Mouse (Mus musculus) limb, embryonic 10.5 days (tissue): ENCODE data around the gene Mtfr2. TPM values are rescaled to one million over a fixed set of nuclear protein-coding genes. Genes with fewer than 3 reads are reported as not detected.

Experiments
- DNase-seq: peaks from one replicate; pipeline ENCODE4 v3.0.0-alpha.2; 2017; ENCODE audit warnings: low spot score
- H3K27ac ChIP-seq: fragments of 300-500 bp; sonication (generic); 2 replicates; pipeline ENCODE4 v1.5.1; 2016; ENCODE audit warnings: mild to moderate bottlenecking
- H3K27me3 ChIP-seq: fragments of 300-500 bp; sonication (generic); 2 replicates; pipeline ENCODE4 v1.6.1; 2016; ENCODE audit warnings: low read depth, mild to moderate bottlenecking; ENCODE audit not compliant: poor library complexity, severe bottlenecking
- H3K36me3 ChIP-seq: fragments of 300-500 bp; sonication (generic); 2 replicates; pipeline ENCODE4 v1.6.1; 2016; ENCODE audit warnings: mild to moderate bottlenecking, moderate library complexity
- H3K4me1 ChIP-seq: fragments of 300-500 bp; sonication (generic); 2 replicates; pipeline ENCODE4 v1.6.1; 2016
- H3K4me3 ChIP-seq: fragments of 300-500 bp; sonication (generic); 2 replicates; pipeline ENCODE4 v1.5.1; 2016; ENCODE audit warnings: mild to moderate bottlenecking, moderate library complexity
- H3K9me3 ChIP-seq: fragments of 300-500 bp; sonication (generic); replicated peaks from 2 replicates; pipeline ENCODE4 v1.6.1; 2016; ENCODE audit warnings: mild to moderate bottlenecking
- WGBS: fragments of 180-500 bp; shearing (Covaris S2); methylation state at CpG from one replicate; pipeline ENCODE4 v1.1.7; 2016; 5-methylcytosine and 5-hydroxymethylcytosine counted together
- polyA plus RNA-seq: library from polyadenylated mRNA; unstranded; fragments of >200 nt; fragmentation: Nextera tagmentation; extraction: Ambion mirVana; gene quantifications from 2 replicates; pipeline ENCODE4 v1.2.1, GENCODE M21; 2016

Gene Mtfr2
- polyA plus RNA-seq, 1 experiment from 2014 or later = 2.4 TPM

DNA sequence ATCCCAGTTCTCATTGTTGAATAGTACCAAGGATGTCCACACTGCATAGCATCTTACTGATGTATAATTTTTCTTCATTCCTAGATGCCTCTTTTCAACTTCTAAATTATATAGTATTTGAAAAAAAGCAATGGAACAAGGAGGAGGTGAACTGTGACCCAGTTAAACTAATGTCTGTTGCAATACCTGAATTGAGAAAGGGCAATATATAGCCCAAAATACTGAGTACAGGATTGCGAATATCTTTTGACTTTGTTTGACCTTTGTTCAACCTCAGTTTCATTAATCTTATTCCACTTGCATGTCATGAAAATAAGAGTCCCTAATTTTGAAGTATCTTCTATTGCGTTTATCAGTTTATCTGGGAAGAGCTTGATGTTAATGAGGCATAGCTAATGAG lies 16.3 kb upstream of the Mtfr2 start:
- H3K27me3 ChIP-seq = no peaks in the 10 kb centered on the region
- DNase-seq = no peak
- H3K27ac ChIP-seq = no peak overlapping the region
- 94% methylated on average over 2 of the region's 2 CpGs for WGBS
- H3K36me3 ChIP-seq = peaks cover 100% of the 10 kb centered on the region
- H3K4me3 ChIP-seq = no peak overlapping the region
- H3K9me3 ChIP-seq = no peaks in the 10 kb centered on the region
- H3K4me1 ChIP-seq = no peaks in the 10 kb centered on the region

DNA sequence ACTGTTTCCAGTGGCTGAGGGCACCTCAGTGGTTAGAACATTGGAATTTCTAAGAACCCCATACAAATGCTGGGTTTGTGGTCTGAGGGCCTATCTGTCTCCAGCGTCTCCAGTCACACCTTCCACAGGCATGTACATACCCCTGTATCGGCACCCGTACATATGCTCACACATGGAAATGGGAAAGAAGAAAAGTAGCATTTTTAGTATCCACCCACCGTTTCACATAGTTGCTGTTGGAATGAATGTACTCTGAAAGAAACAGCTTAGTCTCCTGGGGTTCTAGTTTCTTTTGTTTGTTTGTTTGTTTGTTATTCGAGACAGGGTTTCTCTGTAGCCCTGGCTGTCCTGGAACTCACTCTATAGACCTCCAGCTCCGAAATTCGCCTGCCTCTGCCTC lies 9.7 kb upstream of the Mtfr2 start:
- WGBS = 93% methylated on average over 7 of the region's 7 CpGs
- Histone ChIP-seq H3K4me1 (no peaks in the 10 kb centered on the region), H3K9me3 (no peaks in the 10 kb centered on the region)

DNA sequence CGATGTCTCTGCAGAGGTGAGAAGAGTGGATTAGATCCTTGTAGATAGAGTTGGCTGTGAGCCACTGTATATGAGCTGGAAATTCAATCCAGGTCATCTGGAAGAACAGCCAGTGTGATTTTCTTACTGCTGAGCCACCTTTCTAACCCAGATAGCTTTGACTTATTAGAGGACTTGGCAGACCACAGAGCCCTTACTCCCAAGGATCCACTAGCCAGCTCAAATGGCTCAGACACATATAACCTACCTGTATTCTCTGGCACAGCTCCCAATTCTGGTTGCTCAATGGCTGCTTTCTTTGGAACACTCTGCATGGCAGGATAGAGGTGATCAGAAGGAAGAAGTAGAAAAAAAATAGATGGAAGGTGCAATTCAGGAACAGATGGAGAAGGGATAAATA lies 1.8 kb upstream of the Mtfr2 start:
- no peak for DNase-seq
- 100% methylated on average over 1 of the region's 1 CpGs for whole genome bisulfite sequencing
- Histone ChIP-seq H3K4me3 (no peak overlapping the region), H3K27ac (no peak overlapping the region), H3K4me1 (peaks cover 8% of the 10 kb centered on the region; the same call in 1 of the 2 replicates), H3K9me3 (no peaks in the 10 kb centered on the region), H3K27me3 (no peaks in the 10 kb centered on the region), H3K36me3 (peaks cover 52% of the 10 kb centered on the region)

More for the DNA sequence above, 9.7 kb upstream of the Mtfr2 start:
- no peak for DNase-seq
- no peak overlapping the region for H3K27ac ChIP-seq
- H3K36me3 ChIP-seq = peaks cover 99% of the 10 kb centered on the region
- H3K27me3 ChIP-seq = no peaks in the 10 kb centered on the region
- no peak overlapping the region for H3K4me3 ChIP-seq

DNA sequence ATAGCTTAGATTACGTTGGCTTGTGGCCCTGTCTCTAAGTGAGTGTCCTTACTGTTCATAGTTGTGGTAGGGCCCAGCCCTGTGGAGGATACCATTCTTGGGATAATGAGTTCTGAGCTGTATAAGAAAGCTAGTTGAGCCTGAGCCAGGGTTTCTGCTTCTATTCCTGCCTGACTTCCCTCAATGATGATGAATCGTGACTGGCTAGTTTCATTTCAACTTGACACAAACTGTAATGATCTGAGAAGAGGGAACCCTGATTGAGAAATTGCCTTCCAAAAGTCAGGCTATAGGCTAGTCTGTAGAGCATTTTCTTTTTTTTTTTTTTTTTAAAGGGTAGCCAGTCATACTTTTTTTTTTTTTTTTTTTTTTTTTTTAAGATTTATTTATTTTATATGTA lies 1.3 kb downstream of the Mtfr2 start:
- Histone ChIP-seq H3K36me3 (peaks cover 27% of the 10 kb centered on the region), H3K4me3 (0 out of 2 replicates have a peak overlapping the region, but pooled peaks have one; percentile 84), H3K27me3 (no peaks in the 10 kb centered on the region), H3K9me3 (no peaks in the 10 kb centered on the region), H3K4me1 (peaks cover 8% of the 10 kb centered on the region; the same call in 1 of the 2 replicates), H3K27ac (no peak overlapping the region)
- no peak for DNase-seq
- WGBS = 92% methylated on average over 2 of the region's 2 CpGs

DNA sequence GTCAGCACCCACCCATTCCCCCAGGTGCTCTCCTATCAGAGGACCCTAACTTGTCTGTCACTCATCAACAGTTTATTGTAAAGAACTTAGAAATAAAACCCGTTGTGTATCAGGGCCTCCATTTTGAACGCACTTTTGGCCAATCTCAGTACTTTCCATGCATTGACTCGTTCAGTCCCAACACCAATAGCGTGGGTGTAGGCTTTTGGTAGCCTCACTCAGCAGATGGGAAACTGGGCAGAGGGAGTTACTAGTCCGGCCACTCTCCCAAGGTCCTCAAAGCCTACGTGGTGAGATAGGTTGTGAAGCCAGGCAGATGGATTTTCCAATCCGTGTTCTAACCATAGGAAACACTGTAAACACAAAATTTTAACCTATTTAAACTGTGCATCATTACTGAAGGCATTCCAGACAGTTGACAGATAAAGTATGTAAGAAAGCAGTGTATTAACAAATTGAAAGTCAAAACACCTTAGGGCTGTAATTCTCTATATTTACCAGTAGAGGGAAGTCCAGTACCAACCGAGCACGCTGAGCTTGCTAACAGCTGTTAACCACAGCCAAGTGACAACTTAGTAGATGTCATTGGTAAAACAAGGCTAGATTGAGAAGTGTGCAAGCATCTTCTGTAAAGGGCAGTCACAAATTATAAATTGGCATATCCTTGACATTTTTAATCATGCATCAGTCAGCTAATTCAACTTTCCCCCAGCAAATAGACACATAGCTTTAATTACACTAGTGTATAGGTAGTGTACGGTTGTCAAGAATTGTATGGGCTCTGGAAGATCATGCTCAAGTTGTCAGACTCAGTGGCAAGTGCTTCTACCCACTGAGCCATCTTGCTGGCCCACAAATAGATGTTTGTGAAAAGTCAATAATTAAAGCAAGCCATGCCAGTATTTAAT lies 14.2 kb downstream of the Mtfr2 start:
- 63% methylated on average over 10 of the region's 10 CpGs for WGBS
- DNase-seq = no peak
- Histone ChIP-seq H3K9me3 (no peaks in the 10 kb centered on the region), H3K4me1 (no peaks in the 10 kb centered on the region), H3K4me3 (no peak overlapping the region), H3K36me3 (peaks cover 36% of the 10 kb centered on the region), H3K27ac (no peak overlapping the region), H3K27me3 (no peaks in the 10 kb centered on the region)

- Histone ChIP-seq H3K4me3 (no peak overlapping the region), H3K36me3 (peaks cover 28% of the 10 kb centered on the region), H3K27ac (no peak overlapping the region), H3K4me1 (no peaks in the 10 kb centered on the region), H3K27me3 (no peaks in the 10 kb centered on the region), H3K9me3 (no peaks in the 10 kb centered on the region)
- DNase-seq = no peak
- 71% methylated on average over 4 of the region's 4 CpGs for WGBS
Measured at GRCm38 (mm10) chr10:20362450-20363118, 15.0 kb downstream of the Mtfr2 start.

DNA sequence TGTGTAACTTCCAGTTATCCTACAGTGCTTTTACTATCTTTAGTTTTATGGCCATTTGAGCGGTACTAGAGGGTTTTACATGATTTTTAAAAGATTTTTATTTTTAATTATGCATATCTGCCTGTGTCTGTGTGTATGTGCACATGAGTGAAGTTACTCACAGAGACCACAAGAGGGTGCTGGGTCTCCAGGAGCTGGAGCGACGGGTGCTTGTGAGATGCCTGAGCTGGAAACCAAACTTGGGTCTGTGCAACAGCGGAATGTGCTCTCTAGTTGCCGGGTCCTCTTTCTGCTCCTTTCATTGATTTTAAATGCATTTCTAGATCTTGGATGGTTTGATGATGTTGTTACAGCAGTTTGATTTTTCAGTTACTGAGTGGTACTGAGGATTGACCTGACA lies 24.5 kb downstream of the Mtfr2 start:
- H3K27me3 ChIP-seq = no peaks in the 10 kb centered on the region
- 98% methylated on average over 5 of the region's 5 CpGs for WGBS
- H3K4me3 ChIP-seq = no peak overlapping the region
- DNase-seq = no peak
- no peaks in the 10 kb centered on the region for H3K4me1 ChIP-seq
- no peak overlapping the region for H3K27ac ChIP-seq
- H3K36me3 ChIP-seq = no peaks in the 10 kb centered on the region
- H3K9me3 ChIP-seq = no peaks in the 10 kb centered on the region; the same call in 1 of the 2 replicates

DNA sequence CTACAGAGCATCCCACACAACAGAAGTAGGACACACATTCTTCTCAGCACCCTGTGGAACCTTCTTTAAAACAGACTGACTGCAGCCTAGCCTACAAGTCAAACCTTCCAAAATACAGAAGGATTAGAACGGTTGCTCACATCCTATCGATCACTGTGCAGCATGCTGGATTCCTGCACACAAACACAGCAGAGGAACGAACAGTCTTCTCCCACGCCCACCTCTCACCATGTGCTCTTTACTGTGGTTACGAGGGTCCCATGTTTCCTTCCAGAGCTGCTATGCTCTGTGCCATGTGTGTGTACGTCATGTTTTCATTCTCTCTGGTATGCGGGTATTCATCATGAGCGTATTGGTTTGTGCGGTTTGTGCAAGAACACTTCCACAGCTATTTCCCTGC lies 30.1 kb downstream of the Mtfr2 start:
- WGBS = 93% methylated on average over 9 of the region's 9 CpGs
- DNase-seq = no peak
- no peak overlapping the region for H3K4me3 ChIP-seq
- H3K9me3 ChIP-seq = no peaks in the 10 kb centered on the region
- no peaks in the 10 kb centered on the region for H3K36me3 ChIP-seq
- no peak overlapping the region for H3K27ac ChIP-seq
- peaks cover 4% of the 10 kb centered on the region; the same call in 1 of the 2 replicates for H3K4me1 ChIP-seq
- H3K27me3 ChIP-seq = no peaks in the 10 kb centered on the region

GRCm38 (mm10) chr10:20379071-20379735 lies 31.6 kb downstream of the Mtfr2 start:
- Histone ChIP-seq H3K27ac (no peak overlapping the region), H3K4me3 (no peak overlapping the region), H3K9me3 (no peaks in the 10 kb centered on the region), H3K27me3 (no peaks in the 10 kb centered on the region), H3K4me1 (peaks cover 10% of the 10 kb centered on the region; the same call in 1 of the 2 replicates), H3K36me3 (no peaks in the 10 kb centered on the region)
- DNase-seq = no peak
- WGBS = 84% methylated on average over 9 of the region's 9 CpGs

GRCm38 (mm10) chr10:20380798-20381197 lies 33.2 kb downstream of the Mtfr2 start:
- no peaks in the 10 kb centered on the region for H3K36me3 ChIP-seq
- H3K27me3 ChIP-seq = no peaks in the 10 kb centered on the region
- H3K9me3 ChIP-seq = no peaks in the 10 kb centered on the region
- no peak overlapping the region for H3K27ac ChIP-seq
- H3K4me1 ChIP-seq = peaks cover 10% of the 10 kb centered on the region; the same call in 1 of the 2 replicates
- DNase-seq = no peak
- H3K4me3 ChIP-seq = no peak overlapping the region
- WGBS = 88% methylated on average over 3 of the region's 3 CpGs

GRCm38 (mm10) chr10:20381352-20381751 lies 33.8 kb downstream of the Mtfr2 start:
- no peaks in the 10 kb centered on the region for H3K27me3 ChIP-seq
- no peaks in the 10 kb centered on the region for H3K9me3 ChIP-seq
- 75% methylated on average over 3 of the region's 3 CpGs for WGBS
- DNase-seq = no peak
- H3K4me3 ChIP-seq = no peak overlapping the region
- H3K36me3 ChIP-seq = no peaks in the 10 kb centered on the region
- H3K27ac ChIP-seq = no peak overlapping the region
- peaks cover 10% of the 10 kb centered on the region; the same call in 1 of the 2 replicates for H3K4me1 ChIP-seq

DNA sequence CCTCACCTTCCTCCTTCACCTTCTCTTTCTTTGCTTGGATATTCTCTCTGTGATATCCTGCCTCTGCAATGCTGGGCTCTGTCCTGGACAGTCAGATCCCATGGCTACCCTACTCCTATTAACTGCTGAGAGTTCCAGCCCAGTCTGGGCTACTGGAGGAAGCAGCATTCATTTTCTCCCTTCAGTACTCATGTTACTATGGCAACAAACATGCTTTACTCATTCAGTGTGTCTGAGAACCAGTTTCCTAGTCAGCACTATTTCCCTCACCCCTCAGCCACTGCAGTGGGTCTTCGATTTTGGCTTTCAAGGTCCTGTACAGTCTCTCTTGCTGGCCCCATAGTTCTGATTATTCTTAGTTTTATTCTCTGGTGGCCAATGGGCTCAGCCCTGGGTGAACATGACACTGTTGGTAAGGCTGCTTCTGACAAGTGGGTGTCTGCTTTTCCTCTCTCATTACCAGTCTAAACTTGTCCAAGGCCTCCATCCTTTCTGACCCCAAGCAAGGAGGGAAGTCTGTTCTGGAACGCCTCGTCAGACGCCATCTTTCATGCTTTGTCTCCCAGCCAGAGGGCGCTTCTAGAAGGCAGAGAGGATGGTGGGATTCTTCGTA lies 35.3 kb downstream of the Mtfr2 start:
- Histone ChIP-seq H3K27me3 (no peaks in the 10 kb centered on the region), H3K4me1 (peaks cover 10% of the 10 kb centered on the region; the same call in 1 of the 2 replicates), H3K4me3 (no peak overlapping the region), H3K27ac (no peak overlapping the region), H3K9me3 (no peaks in the 10 kb centered on the region), H3K36me3 (no peaks in the 10 kb centered on the region)
- WGBS = 82% methylated on average over 6 of the region's 6 CpGs
- DNase-seq = no peak
